Mouse (Mus musculus) MEL (cell line): ENCODE data around the gene Rdh11. TPM values are rescaled to one million over a fixed set of nuclear protein-coding genes. Genes with fewer than 3 reads are reported as not detected.
"Not testable (repeated sequence)": the region's sequence is repeated elsewhere in the genome, so short reads cannot be mapped to it uniquely, and the experiment has no call there.

Source experiments
- DNase-seq: peaks from one replicate; pipeline ENCODE4 v3.0.0; 2011; ENCODE audit warnings: low read depth, low spot score
- H3K27ac ChIP-seq: 2 replicates; pipeline ENCODE4 v1.5.1; 2012; ENCODE audit warnings: low read depth, mild to moderate bottlenecking, control low read depth, low read length, moderate library complexity; ENCODE audit not compliant: control insufficient read depth
- H3K27me3 ChIP-seq, 2 experiments: fragments of 150-350 bp in 1 of 2; sonication (generic) in 1 of 2; 2 replicates each; pipeline ENCODE4 v1.6.1; 2012; ENCODE audit warnings: low read length in 2 of 2, mild to moderate bottlenecking in 2 of 2, improper control_type of control experiment in 1 of 2, moderate library complexity in 1 of 2; ENCODE audit not compliant: insufficient read depth in 2 of 2, control insufficient read depth in 1 of 2
- H3K36me3 ChIP-seq, 2 experiments: 2 replicates each; pipeline ENCODE4 v1.6.1; 2012 to 2014; ENCODE audit warnings: low read length in 2 of 2, improper control_type of control experiment in 1 of 2, inconsistent platforms in 1 of 2, mild to moderate bottlenecking in 1 of 2; ENCODE audit not compliant: insufficient read depth in 2 of 2, control insufficient read depth in 1 of 2
- H3K4me1 ChIP-seq, 2 experiments: fragments of 150-350 bp in 1 of 2; sonication (generic) in 1 of 2; 2 replicates each; pipeline ENCODE4 v1.6.1; 2012; ENCODE audit warnings: low read length in 2 of 2, improper control_type of control experiment in 1 of 2, mild to moderate bottlenecking in 1 of 2; ENCODE audit not compliant: insufficient read depth in 2 of 2, control insufficient read depth in 1 of 2
- H3K4me3 ChIP-seq, 2 experiments: fragments of 150-350 bp in 1 of 2; sonication (generic) in 1 of 2; 2 replicates each; pipeline ENCODE4 v1.5.1; 2012; ENCODE audit warnings: low read depth in 2 of 2, low read length in 2 of 2, mild to moderate bottlenecking in 2 of 2, moderate library complexity in 2 of 2, control low read depth in 1 of 2, improper control_type of control experiment in 1 of 2; ENCODE audit not compliant: control insufficient read depth in 1 of 2, insufficient read depth in 1 of 2
- H3K79me2 ChIP-seq: 2 replicates; pipeline ENCODE4 v1.6.1; 2012; ENCODE audit warnings: mild to moderate bottlenecking, low read length, moderate library complexity; ENCODE audit not compliant: control insufficient read depth, poor library complexity, insufficient read depth
- H3K9ac ChIP-seq: 2 replicates; pipeline ENCODE4 v1.6.1; 2012; ENCODE audit warnings: low read depth, mild to moderate bottlenecking, control low read depth, low read length, moderate library complexity; ENCODE audit not compliant: control insufficient read depth, poor library complexity, severe bottlenecking
- H3K9me3 ChIP-seq: fragments of 150-350 bp; sonication (generic); replicated peaks from 2 replicates; pipeline ENCODE4 v1.6.1; 2012; ENCODE audit warnings: mild to moderate bottlenecking, low read length, improper control_type of control experiment, moderate library complexity; ENCODE audit not compliant: insufficient read depth
- BHLHE40 ChIP-seq: IDR thresholded peaks from 2 replicates; pipeline ENCODE4 v1.6.1; 2012; ENCODE audit warnings: low read depth, mild to moderate bottlenecking, inconsistent platforms, low read length, improper control_type of control experiment, borderline replicate concordance
- CTCF ChIP-seq, 3 experiments: IDR thresholded peaks in 2 of 3; conservative IDR thresholded peaks in 1 of 3; 2 replicates each; pipeline ENCODE4 v1.5.1; 2011 to 2012; ENCODE audit warnings: low read length in 3 of 3, low read depth in 2 of 3, mild to moderate bottlenecking in 2 of 3, improper control_type of control experiment in 1 of 3, inconsistent platforms in 1 of 3, mixed read lengths in 1 of 3, moderate library complexity in 1 of 3; ENCODE audit not compliant: control insufficient read depth in 1 of 3, insufficient read depth in 1 of 3, poor library complexity in 1 of 3, severe bottlenecking in 1 of 3
- EP300 ChIP-seq, 2 experiments: IDR thresholded peaks; 2 replicates each; pipeline ENCODE4 v1.6.1; 2011; ENCODE audit warnings: improper control_type of control experiment in 2 of 2, low read length in 2 of 2, low read depth in 1 of 2, mild to moderate bottlenecking in 1 of 2
- ETS1 ChIP-seq: IDR thresholded peaks from 2 replicates; pipeline ENCODE4 v1.6.1; 2012; ENCODE audit warnings: low read depth, mild to moderate bottlenecking, inconsistent platforms, low read length, improper control_type of control experiment, moderate library complexity
- GATA1 ChIP-seq: IDR thresholded peaks from 2 replicates; pipeline ENCODE4 v1.6.1; 2011; ENCODE audit warnings: low read depth, low read length, improper control_type of control experiment
- HCFC1 ChIP-seq: IDR thresholded peaks from 2 replicates; pipeline ENCODE4 v1.6.1; 2012; ENCODE audit warnings: low read depth, mild to moderate bottlenecking, inconsistent platforms, low read length, improper control_type of control experiment, moderate library complexity
- MYB ChIP-seq: IDR thresholded peaks from 2 replicates; pipeline ENCODE4 v1.6.1; 2011; ENCODE audit warnings: mild to moderate bottlenecking, low read depth, low read length, improper control_type of control experiment
- POLR2A ChIP-seq, 2 experiments: IDR thresholded peaks; 2 replicates each; pipeline ENCODE4 v1.6.1; 2011 to 2012; ENCODE audit warnings: low read length in 2 of 2, mild to moderate bottlenecking in 2 of 2, control low read depth in 1 of 2, improper control_type of control experiment in 1 of 2, low read depth in 1 of 2, moderate library complexity in 1 of 2; ENCODE audit not compliant: control insufficient read depth in 1 of 2, insufficient read depth in 1 of 2, poor library complexity in 1 of 2
- POLR2AphosphoS2 ChIP-seq: IDR thresholded peaks from 2 replicates; pipeline ENCODE4 v1.6.1; 2011; ENCODE audit warnings: low read length, improper control_type of control experiment
- POLR2AphosphoS5 ChIP-seq: IDR thresholded peaks from 2 replicates; pipeline ENCODE4 v1.6.1; 2012; ENCODE audit warnings: low read depth, borderline replicate concordance, mild to moderate bottlenecking, inconsistent platforms, low read length, moderate library complexity, mixed read lengths
- RCOR1 ChIP-seq: IDR thresholded peaks from 2 replicates; pipeline ENCODE4 v1.6.1; 2012; ENCODE audit warnings: low read depth, mild to moderate bottlenecking, inconsistent platforms, low read length, improper control_type of control experiment
- SIN3A ChIP-seq: IDR thresholded peaks from 2 replicates; pipeline ENCODE4 v1.6.1; 2012; ENCODE audit warnings: low read length, improper control_type of control experiment, inconsistent platforms
- TAL1 ChIP-seq: IDR thresholded peaks from 2 replicates; pipeline ENCODE4 v1.6.1; 2012; ENCODE audit warnings: mild to moderate bottlenecking, inconsistent platforms, low read length, moderate library complexity, mixed read lengths
- TCF12 ChIP-seq: IDR thresholded peaks from 2 replicates; pipeline ENCODE4 v1.6.1; 2014; ENCODE audit warnings: low read depth, mild to moderate bottlenecking, inconsistent platforms, low read length, improper control_type of control experiment, moderate library complexity
- USF1 ChIP-seq: IDR thresholded peaks from 2 replicates; pipeline ENCODE4 v1.6.1; 2014; ENCODE audit warnings: low read depth, mild to moderate bottlenecking, inconsistent platforms, low read length, improper control_type of control experiment, moderate library complexity
- ZKSCAN1 ChIP-seq: IDR thresholded peaks from 2 replicates; pipeline ENCODE4 v1.6.1; 2012; ENCODE audit warnings: low read depth, mild to moderate bottlenecking, inconsistent platforms, low read length, improper control_type of control experiment, moderate library complexity
- polyA plus RNA-seq, 2 experiments: library from polyadenylated mRNA; stranded (reverse) in 1 of 2; unstranded in 1 of 2; fragments of >175 nt in 1 of 2; fragments of >200 nt in 1 of 2; gene quantifications; 2 replicates each; pipeline versions ENCODE4 v1.2.1 to v1.2.4; 2012; ENCODE audit warnings: low replicate concordance in 2 of 2, low read depth in 1 of 2; ENCODE audit not compliant: insufficient read length in 2 of 2, insufficient read depth in 1 of 2, missing spikeins in 1 of 2
- total RNA-seq: library from RNA; depleted of rRNA; stranded (reverse); fragments of 300-350 nt; gene quantifications from 2 replicates; pipeline ENCODE4 v1.2.3, GENCODE M21; 2012

Gene Rdh11
- total and polyA plus RNA-seq, 3 experiments = 22.0 to 44.5 (median 29.8) TPM

GRCm38 (mm10) chr12:79185160-79185559 is 6.9 kb downstream of the Rdh11 start:
- H3K4me3 ChIP-seq = not testable (repeated sequence)
- peaks cover 4 to 15% of the 10 kb centered on the region in 2 experiments for H3K36me3 ChIP-seq

GRCm38 (mm10) chr12:79175998-79176397 is 16.1 kb downstream of the Rdh11 start:
- peaks cover 9 to 10% of the 10 kb centered on the region in 2 experiments for H3K4me1 ChIP-seq
- H3K9ac ChIP-seq = no peak overlapping the region
- H3K27me3 ChIP-seq = no peaks in the 10 kb centered on the region
- H3K36me3 ChIP-seq = peaks cover 0 to 14% of the 10 kb centered on the region in 2 experiments
- no peaks in the 10 kb centered on the region for H3K9me3 ChIP-seq
- H3K79me2 ChIP-seq = peaks cover 12% of the 10 kb centered on the region; the same call in 1 of the 2 replicates
- no peak overlapping the region for H3K27ac ChIP-seq
- no peak for DNase-seq
- H3K4me3 ChIP-seq = no peak overlapping the region
- TF ChIP-seq HCFC1 (no peak), TAL1 (no peak), TCF12 (no peak), BHLHE40 (no peak), POLR2AphosphoS5 (no peak), USF1 (no peak), CTCF (IDR thresholded peaks at IDR 0.05 in 2 of 3, conservative IDR thresholded peaks at IDR 0.05 in 1 of 3; ENCODE audit: control insufficient read depth in 1 of 3, insufficient read depth in 1 of 3, low read depth in 2 of 3, low read length in 3 of 3, poor library complexity in 1 of 3, severe bottlenecking in 1 of 3) (no peak), POLR2AphosphoS2 (no peak)

More at GRCm38 (mm10) chr12:79185160-79185559, 6.9 kb downstream of the Rdh11 start:
- not testable (repeated sequence) for H3K9ac ChIP-seq, H3K79me2 ChIP-seq, H3K27me3 ChIP-seq, H3K27ac ChIP-seq, H3K9me3 ChIP-seq, DNase-seq, H3K4me1 ChIP-seq
- TF ChIP-seq TCF12 = peak; percentile 58; the same call in 1 of the 2 replicates
- peak; percentile 35; the same call in 1 of the 2 replicates for TF ChIP-seq GATA1

- H3K36me3 ChIP-seq = peaks cover 0 to 22% of the 10 kb centered on the region in 2 experiments; a peak in 3 of 4 replicates
- H3K79me2 ChIP-seq = peaks cover 18% of the 10 kb centered on the region
- H3K9ac ChIP-seq = peak overlapping the region; percentile 35; the same call in 1 of the 2 replicates
- H3K27me3 ChIP-seq = no peaks in the 10 kb centered on the region
- no peaks in the 10 kb centered on the region for H3K9me3 ChIP-seq
- no peak overlapping the region for H3K4me3 ChIP-seq
- H3K27ac ChIP-seq = peak overlapping the region; percentile 75
- TF ChIP-seq POLR2A (IDR thresholded peaks at IDR 0.05; ENCODE audit: control insufficient read depth in 1 of 2, insufficient read depth in 1 of 2, low read depth in 1 of 2, low read length in 2 of 2, poor library complexity in 1 of 2) (no peak), ZKSCAN1 (no peak), MYB (no peak; the same call in 1 of the 2 replicates), RCOR1 (peak; percentile 25; the same call in 1 of the 2 replicates), GATA1 (peak; percentile 89), POLR2AphosphoS5 (no peak), TCF12 (peak; percentile 87), EP300 (IDR thresholded peaks at IDR 0.05; ENCODE audit: low read depth in 1 of 2, low read length in 2 of 2) (peak; percentile 79 to 80), POLR2AphosphoS2 (no peak), TAL1 (peak; percentile 53), ETS1 (peak; percentile 62), SIN3A (peak; percentile 38; the same call in 1 of the 2 replicates), HCFC1 (no peak)
- TF ChIP-seq, all 39 proteins: peak for 7
- peak; percentile 74 for DNase-seq
- peaks cover 9 to 10% of the 10 kb centered on the region in 2 experiments for H3K4me1 ChIP-seq
Measured at GRCm38 (mm10) chr12:79173721-79174120, 18.4 kb downstream of the Rdh11 start.
